Mouse (Mus musculus) CD4-positive, CD25-positive, alpha-beta regulatory T cell, adult 4 months (primary cell): Measurements from ENCODE around the gene Cry2. TPM values are rescaled to one million over a fixed set of nuclear protein-coding genes. Genes with fewer than 3 reads are reported as not detected.

Experiments used
- ATAC-seq: one replicate; pipeline ENCODE4 v1.8.0; 2017
- polyA plus RNA-seq, 2 experiments: library from polyadenylated mRNA; unstranded; fragments of 100-300 nt; shearing (Covaris generic); gene quantifications; one replicate each; pipeline ENCODE4 v1.2.1; 2017

Gene Cry2
- polyA plus RNA-seq, 2 experiments from 2014 or later, result 10.6 to 13.4 TPM

DNA sequence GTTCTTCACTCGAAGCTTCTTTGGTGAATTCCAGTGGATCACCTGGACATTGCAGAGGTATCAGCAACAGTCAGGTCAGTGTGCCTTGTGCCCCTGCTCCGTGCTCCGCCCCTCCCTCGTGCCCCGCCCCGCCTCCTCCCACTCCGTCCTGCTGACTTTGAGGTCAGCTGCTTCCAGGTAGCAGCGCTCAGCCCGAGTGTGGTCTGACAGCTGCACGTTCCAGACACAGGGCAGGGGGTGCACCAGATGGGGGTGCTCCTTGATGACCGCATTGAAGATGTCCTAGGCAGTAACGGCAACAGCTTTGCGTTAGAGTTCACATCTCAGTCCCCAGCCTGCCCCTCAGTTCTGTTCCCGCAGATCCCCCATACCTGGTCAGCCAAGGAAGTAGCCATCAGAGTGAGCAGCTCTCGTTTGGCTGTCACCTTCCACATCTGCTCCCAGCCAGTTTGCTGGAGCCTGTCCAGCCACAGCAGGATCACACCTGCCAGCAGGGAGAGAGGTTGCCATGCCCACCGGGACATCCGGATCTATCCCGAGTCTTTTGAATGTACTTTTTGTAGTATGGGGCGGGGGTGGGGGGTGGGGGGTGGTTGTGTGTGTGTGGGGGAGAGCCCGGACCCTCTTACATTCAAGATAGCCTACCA lies 66.3 kb downstream of the Cry2 start:
- no peak for ATAC-seq

GRCm38 (mm10) chr2:92365568-92365967 lies 68.3 kb downstream of the Cry2 start:
- ATAC-seq, result no peak

DNA sequence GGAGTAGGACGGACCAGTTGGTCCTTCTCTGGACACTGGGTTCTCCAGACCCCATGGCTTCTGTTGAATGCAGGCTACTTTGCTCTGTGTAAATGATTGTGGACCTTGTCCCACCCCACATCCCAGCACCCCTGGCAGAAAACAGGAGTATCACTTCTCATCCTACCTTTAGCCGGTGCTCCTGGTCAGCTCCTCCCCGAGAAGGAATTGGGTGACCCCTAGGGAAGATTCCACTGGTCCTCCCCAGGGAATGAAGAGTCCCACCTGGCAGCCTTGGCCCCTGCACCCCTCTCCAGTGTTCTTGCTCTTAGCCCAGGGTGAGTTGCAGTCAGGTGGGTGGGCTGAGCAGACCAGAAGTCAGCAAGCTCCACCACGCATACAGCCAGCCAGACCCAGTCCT lies 69.8 kb downstream of the Cry2 start:
- ATAC-seq, result no peak

GRCm38 (mm10) chr2:92362571-92363228 lies 71.1 kb downstream of the Cry2 start:
- no peak for ATAC-seq

DNA sequence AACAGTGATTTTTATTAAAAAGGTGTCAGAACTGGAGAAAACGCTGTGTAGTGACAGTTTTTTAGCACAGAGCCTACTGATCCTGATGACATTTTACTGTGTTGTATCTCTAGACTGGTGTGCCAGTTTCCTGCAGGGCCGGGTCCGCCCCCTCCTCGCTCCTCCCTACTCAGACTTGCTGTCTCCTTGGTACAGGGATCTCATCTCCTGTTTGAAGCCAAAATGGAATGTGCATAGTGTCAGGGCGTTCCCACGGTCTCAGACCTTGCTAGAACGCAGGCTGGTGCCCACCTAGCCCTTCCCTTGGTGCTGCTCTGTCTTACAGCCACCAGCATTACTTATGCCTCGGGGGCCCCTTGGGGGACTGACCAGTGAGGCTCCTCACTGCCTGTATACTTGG lies 72.0 kb downstream of the Cry2 start:
- ATAC-seq, result no peak

GRCm38 (mm10) chr2:92360893-92361292 lies 73.0 kb downstream of the Cry2 start:
- no peak for ATAC-seq

DNA sequence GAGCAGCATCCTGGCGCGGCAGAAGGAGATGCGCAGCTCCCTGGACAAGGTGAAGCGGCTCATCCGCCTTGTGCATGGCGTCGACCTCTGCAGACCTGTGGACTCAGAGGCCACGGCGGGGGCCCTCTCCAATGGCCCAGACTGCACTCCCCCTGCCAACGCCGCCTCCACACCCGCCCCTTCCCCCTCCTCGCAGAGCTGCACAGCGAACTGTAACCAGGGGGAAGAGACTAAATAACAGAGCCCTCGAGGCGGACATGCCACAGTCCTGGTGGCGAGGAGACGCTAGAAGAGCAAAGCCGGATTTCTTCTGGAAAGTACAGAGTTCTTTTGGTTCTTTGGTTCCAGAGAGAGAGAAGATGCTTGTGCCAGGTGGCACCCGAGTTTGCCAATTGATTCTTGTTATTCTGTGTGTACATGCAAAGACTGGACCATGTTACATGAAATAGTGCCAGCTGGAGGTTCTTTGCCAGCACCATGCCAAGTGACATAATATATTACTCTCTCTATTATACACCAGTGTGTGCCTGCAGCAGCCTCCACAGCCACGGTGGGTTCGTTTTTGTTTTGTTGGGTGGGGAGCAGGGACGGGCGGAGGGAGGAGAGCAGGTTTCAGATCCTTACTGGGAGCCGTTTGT lies 73.5 kb downstream of the Cry2 start:
- no peak for ATAC-seq

DNA sequence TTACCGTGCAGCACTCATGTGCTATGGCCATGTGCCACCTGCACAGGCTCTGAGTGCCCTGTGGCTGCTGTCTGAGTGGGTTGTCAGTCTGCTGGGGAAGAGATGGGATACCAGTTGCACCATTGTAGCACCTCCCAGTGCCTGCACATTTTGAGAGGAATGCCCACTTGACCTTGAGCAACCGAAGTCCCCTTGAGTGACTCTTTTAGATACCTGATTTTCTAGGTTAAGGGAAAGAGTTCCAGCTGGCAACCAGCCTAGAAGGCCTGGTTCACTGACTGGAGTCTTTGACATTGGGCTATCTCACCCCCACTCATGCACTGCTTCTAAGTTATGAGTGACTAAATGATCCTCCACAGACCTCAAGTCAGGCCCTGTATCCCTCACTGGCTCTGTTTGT lies 74.5 kb downstream of the Cry2 start:
- no peak for ATAC-seq

- ATAC-seq, result no peak
Measured at GRCm38 (mm10) chr2:92354224-92354623, 79.6 kb downstream of the Cry2 start.

Other genes with a start within 250 kb of the Cry2 start
- gene Pex16, start 59.4 kb downstream of the Cry2 start, polyA plus RNA-seq, result 10 to 100 TPM; 44.5 to 77.0 TPM
- not detected for gene Large2, start 59.2 kb downstream of the Cry2 start, polyA plus RNA-seq
- gene 1700029I15Rik, start 51.5 kb downstream of the Cry2 start, polyA plus RNA-seq, result 1 to 10 TPM; 4.5 to 8.1 TPM
- gene Mapk8ip1, start 32.8 kb downstream of the Cry2 start, polyA plus RNA-seq, result under 1 TPM; 0.35 to 0.68 TPM
- gene Slc35c1, start 26.5 kb upstream of the Cry2 start, polyA plus RNA-seq, result 10 to 100 TPM; 50.3 to 73.8 TPM
- under 1 TPM in 1 of 2 experiments, not detected in 1; 0.27 TPM for gene Chst1, start 165.7 kb upstream of the Cry2 start, polyA plus RNA-seq